Mouse (Mus musculus) embryonic fibroblast, embryonic 13.5 days (primary cell): ENCODE data around the gene Slc36a4. TPM values are rescaled to one million over a fixed set of nuclear protein-coding genes. Genes with fewer than 3 reads are reported as not detected.

Experiments
- H3K27ac ChIP-seq: 2 replicates; pipeline ENCODE4 v1.5.1; 2012; ENCODE audit warnings: low read length, control low read depth, inconsistent platforms; ENCODE audit not compliant: insufficient read depth
- H3K4me1 ChIP-seq: 2 replicates; pipeline ENCODE4 v1.6.1; 2011; ENCODE audit warnings: low read length; ENCODE audit not compliant: control insufficient read depth, insufficient read depth
- H3K4me3 ChIP-seq: 2 replicates; pipeline ENCODE4 v1.5.1; 2011; ENCODE audit warnings: mild to moderate bottlenecking, control low read depth, low read length; ENCODE audit not compliant: insufficient read depth
- CTCF ChIP-seq: IDR thresholded peaks from 2 replicates; pipeline ENCODE4 v1.5.1; 2011; ENCODE audit warnings: mild to moderate bottlenecking, control low read depth, low read length, moderate library complexity, borderline replicate concordance; ENCODE audit not compliant: insufficient read depth
- POLR2A ChIP-seq: IDR thresholded peaks from 2 replicates; pipeline ENCODE4 v1.6.1; 2011; ENCODE audit warnings: low read depth, mild to moderate bottlenecking, control low read depth, low read length, moderate library complexity
- polyA plus RNA-seq: library from polyadenylated mRNA; stranded (reverse); fragments of >200 nt; gene quantifications from 2 replicates; pipeline ENCODE4 v1.2.4, GENCODE M21; 2011; ENCODE audit warnings: low read depth; ENCODE audit not compliant: missing spikeins, insufficient read length

Gene Slc36a4
- polyA plus RNA-seq, 1 experiment: 23.8 TPM

GRCm38 (mm10) chr9:15721226-15721833 lies 11.8 kb downstream of the Slc36a4 start:
- Histone ChIP-seq H3K27ac (no peak overlapping the region), H3K4me3 (no peak overlapping the region), H3K4me1 (no peaks in the 10 kb centered on the region)
- TF ChIP-seq CTCF: no peak
- no peak for TF ChIP-seq POLR2A

- H3K4me1 ChIP-seq: no peaks in the 10 kb centered on the region
- H3K27ac ChIP-seq: no peak overlapping the region
- no peak overlapping the region for H3K4me3 ChIP-seq
- TF ChIP-seq CTCF (no peak), POLR2A (no peak)
Measured at GRCm38 (mm10) chr9:15722506-15722905, 13.0 kb downstream of the Slc36a4 start.

GRCm38 (mm10) chr9:15727168-15727567 lies 17.6 kb downstream of the Slc36a4 start:
- H3K27ac ChIP-seq: no peak overlapping the region
- TF ChIP-seq CTCF: no peak
- H3K4me1 ChIP-seq: no peaks in the 10 kb centered on the region
- H3K4me3 ChIP-seq: no peak overlapping the region

- TF ChIP-seq CTCF: no peak
- TF ChIP-seq POLR2A: no peak
- no peak overlapping the region for H3K27ac ChIP-seq
- H3K4me3 ChIP-seq: no peak overlapping the region
- H3K4me1 ChIP-seq: no peaks in the 10 kb centered on the region
Measured at GRCm38 (mm10) chr9:15731758-15732748, 22.5 kb downstream of the Slc36a4 start.

- H3K4me1 ChIP-seq: no peaks in the 10 kb centered on the region
- TF ChIP-seq CTCF (no peak), POLR2A (no peak)
- no peak overlapping the region for H3K4me3 ChIP-seq
- no peak overlapping the region for H3K27ac ChIP-seq
Measured at GRCm38 (mm10) chr9:15734056-15734866, 24.7 kb downstream of the Slc36a4 start.

- no peak overlapping the region for H3K4me3 ChIP-seq
- no peaks in the 10 kb centered on the region for H3K4me1 ChIP-seq
- no peak overlapping the region for H3K27ac ChIP-seq
- TF ChIP-seq CTCF (no peak), POLR2A (no peak)
Measured at GRCm38 (mm10) chr9:15734867-15735131, 25.3 kb downstream of the Slc36a4 start.

- Histone ChIP-seq H3K4me3 (no peak overlapping the region), H3K27ac (no peak overlapping the region), H3K4me1 (no peaks in the 10 kb centered on the region)
- TF ChIP-seq CTCF (no peak), POLR2A (no peak)
Measured at GRCm38 (mm10) chr9:15737522-15737921, 28.0 kb downstream of the Slc36a4 start.

- Histone ChIP-seq H3K4me1 (no peaks in the 10 kb centered on the region), H3K27ac (no peak overlapping the region), H3K4me3 (no peak overlapping the region)
- TF ChIP-seq POLR2A (no peak), CTCF (no peak)
Measured at GRCm38 (mm10) chr9:15741428-15741827, 31.9 kb downstream of the Slc36a4 start.

- no peak for TF ChIP-seq POLR2A
- no peak for TF ChIP-seq CTCF
- H3K27ac ChIP-seq: no peak overlapping the region
- no peak overlapping the region for H3K4me3 ChIP-seq
- no peaks in the 10 kb centered on the region for H3K4me1 ChIP-seq
Measured at GRCm38 (mm10) chr9:15741931-15742330, 32.4 kb downstream of the Slc36a4 start.
